Mouse (Mus musculus) kidney, adult 9 months (tissue): ENCODE measurements at regions not wholly inside any gene's neighbourhood (a gene's known extent, or its start where the extent isn't known, plus 50 kb on each side); places are given as distances from the start of the nearest gene placed in this dataset.
"Not testable (repeated sequence)": the region's sequence is repeated elsewhere in the genome, so short reads cannot be mapped to it uniquely, and the experiment has no call there.

Source experiments
- DNase-seq: peaks from one replicate; pipeline ENCODE4 v3.0.0; 2022

- no peak for DNase-seq
These were observed 93.5 kb downstream of the Cand1 start for GRCm38 (mm10) chr10:119146342-119146741.

GRCm38 (mm10) chr10:119142866-119143265 lies 97.0 kb downstream of the Cand1 start:
- no peak for DNase-seq

GRCm38 (mm10) chr10:119142307-119142706 lies 97.5 kb downstream of the Cand1 start:
- DNase-seq, result no peak

DNA sequence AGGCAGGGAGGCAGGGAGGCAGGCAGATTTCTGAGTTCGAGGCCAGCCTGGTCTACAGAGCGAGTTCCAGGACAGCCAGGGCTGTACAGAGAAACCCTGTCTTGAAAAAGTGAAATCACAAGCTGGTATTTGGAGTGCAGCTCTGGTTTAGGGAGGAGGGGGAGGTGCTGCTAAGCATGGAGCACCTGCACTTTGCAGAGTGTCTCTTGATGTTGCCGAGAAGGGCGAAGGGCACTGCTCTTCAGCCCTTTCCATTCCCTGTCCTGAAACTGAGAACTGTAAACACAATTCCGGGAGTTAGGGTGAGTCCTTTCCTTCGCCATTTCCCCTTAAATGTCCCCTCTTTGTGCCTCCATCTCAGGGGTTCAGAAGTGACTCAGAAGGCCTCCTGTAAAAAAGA lies 101.6 kb downstream of the Cand1 start:
- DNase-seq, result no peak

- DNase-seq, result no peak
These were observed 104.3 kb downstream of the Cand1 start for GRCm38 (mm10) chr10:119135489-119135924.

GRCm38 (mm10) chr10:119134797-119135488 lies 104.9 kb downstream of the Cand1 start:
- DNase-seq, result no peak

DNA sequence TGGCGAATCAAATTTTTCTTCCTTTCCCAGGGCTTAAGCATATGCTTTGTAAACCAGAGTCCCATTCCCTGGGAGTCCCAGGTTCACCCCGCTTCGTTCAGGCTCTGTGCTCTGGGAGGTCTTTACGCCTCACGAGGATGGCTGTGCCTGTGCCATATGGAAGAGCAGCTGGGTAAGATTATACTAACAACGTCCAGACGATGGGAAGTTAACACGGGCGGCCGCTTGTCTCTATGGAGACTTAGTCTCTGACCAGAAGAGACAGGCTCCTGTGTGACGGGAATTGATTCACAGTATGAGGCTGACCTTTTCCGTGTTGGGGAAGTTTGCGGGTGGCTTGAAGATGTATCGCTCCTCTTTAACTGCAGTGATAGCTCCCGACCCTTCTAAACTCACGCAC lies 107.9 kb downstream of the Cand1 start:
- DNase-seq, result no peak

DNA sequence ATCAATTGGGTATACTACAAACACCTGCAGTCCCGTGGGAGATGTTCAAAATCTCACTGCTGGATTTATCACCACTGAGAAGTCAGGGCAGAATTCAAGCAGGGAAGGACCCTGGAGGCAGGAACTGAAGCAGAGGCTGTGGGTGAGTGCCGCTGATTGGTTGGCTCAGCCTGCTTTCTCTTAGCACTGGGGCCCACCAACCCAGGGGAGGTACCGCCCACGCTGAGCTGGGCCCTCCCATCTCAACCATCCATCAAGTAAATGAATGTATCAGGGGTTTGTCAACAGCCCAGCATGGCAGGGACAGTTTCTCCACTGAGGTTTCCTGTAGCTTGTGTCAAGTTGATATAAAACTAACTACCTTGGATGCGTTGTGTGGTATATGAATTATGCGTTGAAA lies 109.2 kb downstream of the Cand1 start:
- DNase-seq, result no peak

- no peak for DNase-seq
These were observed 111.8 kb downstream of the Cand1 start for GRCm38 (mm10) chr10:119128035-119128434.

DNA sequence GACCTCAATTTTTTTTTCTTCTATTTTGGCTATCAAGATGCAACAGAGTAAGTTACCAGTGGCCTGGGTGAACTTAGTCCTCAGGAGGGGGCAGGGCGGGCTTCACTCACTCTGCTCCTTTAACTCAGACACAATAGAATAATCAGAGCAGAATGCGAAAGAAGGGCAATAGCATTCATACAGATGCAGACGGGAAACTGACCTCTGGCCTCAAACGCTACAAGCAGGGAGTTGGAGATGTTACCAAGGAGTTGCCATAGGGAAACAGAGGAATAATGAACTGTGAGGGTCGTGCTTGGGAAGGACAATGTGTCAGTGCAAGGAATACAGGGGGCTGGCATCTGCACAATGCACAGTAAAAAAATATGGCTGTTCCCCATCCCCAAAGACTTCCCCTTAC lies 116.3 kb downstream of the Cand1 start:
- DNase-seq, result no peak

GRCm38 (mm10) chr10:119122347-119122746 lies 117.5 kb downstream of the Cand1 start:
- DNase-seq, result no peak

DNA sequence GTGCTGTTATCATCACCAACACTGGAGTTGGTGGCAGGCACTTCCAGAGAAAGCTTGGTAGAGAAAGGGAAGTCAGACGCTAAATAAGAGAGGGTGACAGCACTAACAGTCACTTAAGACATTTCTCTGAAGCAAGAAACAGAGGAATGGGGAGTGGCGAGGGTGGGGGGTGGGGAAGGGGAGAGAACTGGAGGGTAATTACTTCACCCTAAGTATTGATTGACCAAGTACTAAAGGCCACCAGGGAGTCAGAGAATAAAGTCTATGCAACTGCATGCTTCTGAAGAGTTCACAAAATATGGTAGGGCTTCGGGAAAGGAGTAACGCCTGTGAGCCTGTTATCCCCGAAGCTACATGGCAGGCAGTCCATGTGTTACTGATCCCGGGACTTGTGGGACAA lies 118.3 kb downstream of the Cand1 start:
- no peak for DNase-seq

DNA sequence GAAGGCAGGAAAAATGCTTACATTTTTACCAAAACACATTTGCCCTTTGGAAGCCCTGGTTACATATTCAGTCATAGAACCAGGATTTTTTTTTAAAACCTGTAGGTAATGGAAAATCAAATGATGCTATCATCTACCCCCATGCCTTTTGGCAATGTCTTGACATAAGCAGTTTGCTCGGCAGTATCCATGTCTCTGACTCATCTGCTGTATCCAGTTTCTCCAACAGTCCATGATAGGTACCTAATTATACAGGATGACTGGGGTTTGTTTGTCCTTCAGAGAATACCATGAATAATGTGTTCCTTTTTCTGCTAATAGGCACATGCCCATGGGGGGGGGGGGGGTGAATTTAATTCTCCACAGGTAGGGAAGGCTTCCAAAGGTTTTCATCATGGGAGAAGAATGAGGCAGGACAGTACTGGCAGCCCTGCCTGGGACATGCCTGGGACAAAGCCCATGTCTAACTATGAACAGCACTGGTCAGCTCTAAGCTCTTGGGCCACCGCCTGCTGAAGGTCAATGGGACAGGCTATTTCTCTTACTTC lies 122.9 kb downstream of the Cand1 start:
- no peak for DNase-seq

GRCm38 (mm10) chr10:119115200-119115599 lies 124.7 kb downstream of the Cand1 start:
- DNase-seq, result not testable (repeated sequence)

DNA sequence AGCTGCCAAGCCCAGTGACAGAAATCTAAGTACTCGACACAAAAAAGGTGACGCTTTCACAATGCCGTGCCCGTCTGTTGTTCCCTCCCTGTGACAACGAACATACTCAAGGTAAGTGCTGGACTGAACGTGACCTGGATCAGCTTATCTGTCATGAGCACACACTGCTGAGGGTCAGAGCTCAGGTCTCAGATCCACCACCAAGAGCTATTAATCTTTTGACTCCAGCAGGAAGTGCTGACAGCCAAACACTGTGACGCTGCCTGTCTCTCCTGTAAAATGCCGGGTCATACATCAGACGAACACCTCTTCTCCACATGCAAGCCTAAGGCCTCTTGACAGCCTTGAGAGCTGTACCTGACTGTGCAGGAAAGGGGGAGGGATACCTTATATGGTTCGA lies 125.2 kb downstream of the Cand1 start:
- peak; percentile 6 for DNase-seq

- DNase-seq, result no peak
These were observed 128.0 kb downstream of the Cand1 start for GRCm38 (mm10) chr10:119111886-119112285.

- DNase-seq, result no peak
These were observed 128.4 kb downstream of the Cand1 start for GRCm38 (mm10) chr10:119111409-119111808.

DNA sequence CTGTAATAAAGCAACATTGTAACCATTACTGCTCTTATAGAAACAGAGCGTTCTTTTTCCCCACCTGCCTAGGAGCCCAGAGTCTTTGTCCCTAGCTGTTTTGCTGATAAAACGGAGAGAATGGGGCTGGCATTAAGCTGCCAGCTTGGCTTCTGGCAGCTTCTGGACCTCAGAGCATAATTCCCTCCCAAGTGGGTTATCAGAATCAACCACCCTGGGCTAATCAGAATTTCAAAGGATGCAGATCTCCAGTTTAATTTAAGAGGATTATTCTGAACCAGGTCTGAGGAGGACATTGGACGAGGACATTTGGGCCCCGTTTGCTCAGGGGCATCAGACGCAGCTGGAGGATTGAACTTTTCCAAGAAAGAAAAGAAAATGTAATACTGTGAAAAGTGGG lies 129.2 kb downstream of the Cand1 start:
- DNase-seq, result no peak

DNA sequence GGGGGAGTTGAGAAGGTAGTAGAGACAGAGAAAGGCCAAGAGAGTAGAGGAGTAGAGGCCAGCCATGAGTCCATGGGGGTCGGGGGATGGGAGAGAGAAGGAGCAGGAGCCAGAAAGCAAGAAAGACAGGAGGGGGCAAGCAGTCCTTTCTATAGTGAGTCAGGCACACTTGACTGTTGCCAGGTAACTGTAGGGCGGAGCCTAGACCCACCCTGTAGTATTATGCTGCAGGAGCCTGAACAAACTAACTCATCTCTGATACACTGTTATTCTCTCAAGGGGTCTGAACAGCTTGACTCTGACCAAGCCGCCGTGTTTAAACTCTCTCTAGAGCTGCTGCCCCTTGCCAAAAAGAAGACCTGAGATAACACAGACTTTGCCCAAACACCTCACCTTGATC lies 130.6 kb downstream of the Cand1 start:
- no peak for DNase-seq

- DNase-seq, result no peak
These were observed 132.1 kb downstream of the Cand1 start for GRCm38 (mm10) chr10:119107728-119108127.

DNA sequence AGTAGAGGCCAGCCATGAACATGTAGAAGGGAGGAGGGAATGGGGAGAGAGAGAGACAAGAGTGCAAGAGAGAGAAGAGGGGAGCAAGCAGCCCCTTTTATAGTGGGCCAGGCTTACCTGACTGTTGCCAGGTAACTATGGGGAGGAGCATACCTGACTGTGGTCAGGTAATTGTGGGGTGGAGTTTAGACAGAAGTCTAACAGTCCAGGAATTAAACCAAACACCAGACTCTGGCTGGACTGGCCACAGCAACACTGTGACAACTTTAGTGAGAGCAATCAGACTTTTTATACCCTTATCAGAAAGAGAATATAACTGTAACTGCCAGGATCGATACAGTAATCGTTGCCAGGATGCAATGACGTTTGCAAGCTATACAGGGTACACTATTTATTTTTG lies 133.8 kb downstream of the Cand1 start:
- DNase-seq, result no peak

DNA sequence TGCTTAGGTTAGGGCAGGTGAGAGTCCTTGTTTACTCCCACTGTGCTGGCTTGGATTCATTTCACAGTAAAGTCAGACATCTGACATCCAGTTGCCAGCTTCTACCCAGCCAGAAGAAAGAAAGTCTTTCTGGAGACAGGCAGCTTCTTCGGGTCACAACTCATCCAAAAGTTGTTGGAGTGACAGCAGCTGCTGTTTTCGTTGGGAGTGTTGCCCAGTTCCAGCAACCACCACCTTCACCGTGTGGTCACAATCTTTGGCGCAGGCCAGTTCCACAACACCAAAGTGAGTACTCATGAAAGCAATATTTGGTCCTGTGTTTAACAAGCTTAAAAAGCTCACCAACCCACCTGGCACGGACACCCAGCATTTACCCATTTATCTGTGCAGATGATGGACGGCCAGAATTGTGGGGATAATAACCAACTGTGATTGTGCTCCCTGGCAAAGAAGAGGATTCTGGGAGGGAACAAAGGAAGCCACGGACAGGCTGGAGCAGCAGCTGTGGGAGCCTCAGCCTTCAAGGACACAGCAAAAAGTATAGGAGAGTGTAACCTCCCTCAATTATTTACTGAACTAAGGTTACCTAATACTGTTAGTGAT lies 134.5 kb downstream of the Cand1 start:
- DNase-seq, result no peak

- peak; percentile 12 for DNase-seq
These were observed 139.3 kb downstream of the Cand1 start for GRCm38 (mm10) chr10:119100511-119100910.

DNA sequence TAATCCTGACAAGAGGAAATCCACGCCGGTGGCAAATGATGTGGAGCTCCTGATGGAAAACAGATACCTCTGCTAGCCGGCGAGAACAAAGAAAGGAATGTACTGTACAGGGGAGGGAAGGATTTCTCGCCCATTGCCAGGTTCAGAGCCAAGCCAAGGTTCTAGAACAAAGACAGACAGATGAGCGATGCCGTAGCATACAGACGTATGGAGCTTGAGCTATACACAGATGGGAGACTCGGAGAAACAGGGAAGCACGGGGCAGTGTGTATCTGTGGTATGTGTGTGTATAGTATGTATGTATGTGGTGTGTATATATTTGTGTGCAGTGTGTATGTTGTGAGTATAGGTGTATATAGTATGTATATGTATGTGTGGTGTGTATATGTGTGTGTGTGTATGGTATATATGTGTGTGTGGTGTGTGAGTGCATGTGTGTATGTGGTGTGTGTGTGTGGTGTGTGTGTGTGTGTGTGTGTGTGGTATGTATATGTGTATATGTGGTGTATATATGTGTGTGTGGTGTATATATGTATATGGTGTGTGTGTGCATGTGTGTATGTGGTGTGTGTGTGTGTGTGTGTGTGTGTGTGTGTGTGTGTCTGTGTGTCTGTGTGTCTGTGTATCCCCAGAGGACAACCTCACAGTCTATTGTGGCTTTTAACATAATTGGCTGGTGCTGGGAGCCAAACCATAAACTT lies 140.6 kb downstream of the Cand1 start:
- DNase-seq, result no peak
